Mouse (Mus musculus) hindbrain, embryonic 15.5 days (tissue): ENCODE results near the gene Krtap10-10. TPM values are rescaled to one million over a fixed set of nuclear protein-coding genes. Genes with fewer than 3 reads are reported as not detected.
A peak's percentile ranks its signal among the peaks of the same experiment; 100 is the strongest.
"Not testable (repeated sequence)": the region's sequence is repeated elsewhere in the genome, so short reads cannot be mapped to it uniquely, and the experiment has no call there.

Experiments used
- ATAC-seq: fragments of 200-750 bp; cut with Nextera tagmentation; 2 replicates; pipeline ENCODE4 v1.8.0; 2017; ENCODE audit warnings: low read depth, moderate number of reproducible peaks, moderate TSS enrichment; ENCODE audit not compliant: low FRiP score
- H3K27ac ChIP-seq: fragments of 300-500 bp; sonication (generic); replicated peaks from 2 replicates; pipeline ENCODE4 v1.5.1; 2015; ENCODE audit warnings: mild to moderate bottlenecking, inconsistent platforms
- H3K27me3 ChIP-seq: fragments of 300-500 bp; sonication (generic); 2 replicates; pipeline ENCODE4 v1.6.1; 2015; ENCODE audit warnings: control low read depth, inconsistent platforms
- H3K36me3 ChIP-seq: fragments of 300-500 bp; sonication (generic); 2 replicates; pipeline ENCODE4 v1.6.1; 2015; ENCODE audit warnings: control low read depth, inconsistent platforms
- H3K4me1 ChIP-seq: fragments of 300-500 bp; sonication (generic); replicated peaks from 2 replicates; pipeline ENCODE4 v1.6.1; 2015; ENCODE audit warnings: control low read depth, inconsistent platforms
- H3K4me2 ChIP-seq: fragments of 300-500 bp; sonication (generic); 2 replicates; pipeline ENCODE4 v1.6.1; 2015; ENCODE audit warnings: moderate library complexity, mild to moderate bottlenecking, inconsistent platforms
- H3K4me3 ChIP-seq: fragments of 300-500 bp; sonication (generic); 2 replicates; pipeline ENCODE4 v1.5.1; 2015; ENCODE audit warnings: mild to moderate bottlenecking, inconsistent platforms
- H3K9ac ChIP-seq: fragments of 300-500 bp; sonication (generic); 2 replicates; pipeline ENCODE4 v1.6.1; 2015; ENCODE audit warnings: inconsistent platforms
- H3K9me3 ChIP-seq: fragments of 300-500 bp; sonication (generic); 2 replicates; pipeline ENCODE4 v1.6.1; 2016; ENCODE audit warnings: control low read depth, inconsistent platforms
- WGBS: fragments of 180-500 bp; shearing (Covaris S2); methylation state at CpG from one replicate; pipeline ENCODE4 v1.1.7; 2015; 5-methylcytosine and 5-hydroxymethylcytosine counted together
- polyA plus RNA-seq: library from polyadenylated mRNA; unstranded; fragments of >200 nt; fragmentation: Nextera tagmentation; extraction: Ambion mirVana; gene quantifications from 2 replicates; pipeline ENCODE4 v1.2.1, GENCODE M21; 2015

Krtap10-10 gene
- polyA plus RNA-seq: not detected in 2 replicates

GRCm38 (mm10) chr10:77835647-77836046 lies at the start of gene Krtap10-10:
Gene Krtap10-10, plus strand, starts transcription at chr10:77835947.
- no peaks in the 10 kb centered on the region for H3K36me3 ChIP-seq
- H3K4me2 ChIP-seq: no peak within 1 kb of the TSS
- no peaks in the 10 kb centered on the region for H3K9me3 ChIP-seq
- H3K27me3 ChIP-seq: no peaks in the 10 kb centered on the region
- H3K4me1 ChIP-seq: no peaks in the 10 kb centered on the region
- 63% methylated on average over 9 of the region's 9 CpGs for WGBS
- no peak for ATAC-seq
- H3K4me3 ChIP-seq: no peak within 1 kb of the TSS
- H3K27ac ChIP-seq: no peak within 1 kb of the TSS
- H3K9ac ChIP-seq: no peak within 1 kb of the TSS

DNA sequence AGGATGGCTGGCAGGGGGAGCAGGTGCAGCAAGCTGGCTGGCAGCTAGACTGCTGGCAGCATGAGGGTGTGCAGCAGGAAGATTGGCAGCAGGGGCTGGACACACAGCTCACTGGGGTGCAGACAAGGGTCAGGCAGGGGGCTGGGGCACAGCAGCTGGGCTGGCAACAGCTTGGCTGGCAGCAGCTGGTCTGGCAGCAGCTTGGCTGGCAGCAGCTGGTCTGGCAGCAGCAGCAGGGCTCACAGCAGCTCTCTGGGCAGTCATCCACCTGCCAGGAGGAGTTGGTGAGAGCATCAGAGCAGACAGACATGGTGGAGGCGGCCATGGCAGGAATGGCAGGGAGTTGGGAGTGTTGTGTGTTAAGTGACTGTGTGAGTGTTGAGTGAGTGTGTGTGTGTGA lies 47.9 kb upstream of the Krtap10-10 start, which contains the start of gene Gm7137:
TSS of gene Gm7137 (minus strand) at position 325 of the 400 bp plus-strand sequence.
- ATAC-seq: not testable (repeated sequence)

GRCm38 (mm10) chr10:77788621-77789020 lies 47.1 kb upstream of the Krtap10-10 start:
- Histone ChIP-seq H3K27me3 (no peaks in the 10 kb centered on the region), H3K27ac (no peak overlapping the region), H3K9me3 (no peaks in the 10 kb centered on the region), H3K4me1 (no peaks in the 10 kb centered on the region), H3K4me3 (no peak overlapping the region), H3K9ac (no peak overlapping the region), H3K36me3 (no peaks in the 10 kb centered on the region), H3K4me2 (no peak overlapping the region)
- WGBS: 81% methylated on average over 2 of the region's 2 CpGs
- ATAC-seq: no peak

More for the DNA sequence above, 47.9 kb upstream of the Krtap10-10 start, which contains the start of gene Gm7137:
- not testable (repeated sequence) for H3K27ac ChIP-seq, H3K9me3 ChIP-seq, H3K36me3 ChIP-seq, H3K27me3 ChIP-seq, H3K4me1 ChIP-seq, H3K9ac ChIP-seq, H3K4me2 ChIP-seq, H3K4me3 ChIP-seq
- 44% methylated on average over 1 of the region's 1 CpGs for WGBS

DNA sequence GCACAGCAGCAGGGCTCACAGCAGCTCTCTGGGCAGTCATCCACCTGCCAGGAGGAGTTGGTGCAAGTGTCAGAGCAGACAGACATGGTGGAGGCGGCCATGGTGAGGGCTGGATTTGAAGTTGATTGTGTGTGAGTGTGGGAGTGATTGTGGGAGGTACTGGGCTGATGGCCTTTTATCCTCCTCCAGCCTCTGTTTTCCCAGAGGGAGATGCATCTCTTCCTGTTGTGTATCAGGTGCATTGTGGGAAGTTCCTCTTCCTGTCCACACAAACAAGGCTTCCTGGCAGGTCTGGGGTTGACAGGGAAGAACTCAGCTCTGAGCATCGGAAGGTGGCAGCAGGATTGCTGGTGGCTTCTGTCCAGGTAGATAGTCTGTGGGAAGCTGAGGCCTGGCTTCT lies 40.8 kb upstream of the Krtap10-10 start, which contains the start of gene Gm9639:
TSS of gene Gm9639 (minus strand) at position 101 of the 400 bp plus-strand sequence.
- Histone ChIP-seq H3K27me3 (no peaks in the 10 kb centered on the region), H3K4me3 (no peak within 1 kb of the TSS), H3K9ac (no peak within 1 kb of the TSS), H3K4me2 (no peak within 1 kb of the TSS), H3K9me3 (no peaks in the 10 kb centered on the region), H3K36me3 (no peaks in the 10 kb centered on the region), H3K27ac (no peak within 1 kb of the TSS), H3K4me1 (no peaks in the 10 kb centered on the region)
- WGBS: 68% methylated on average over 2 of the region's 2 CpGs
- ATAC-seq: no peak

GRCm38 (mm10) chr10:77797677-77798076 lies 38.1 kb upstream of the Krtap10-10 start:
- no peaks in the 10 kb centered on the region for H3K4me1 ChIP-seq
- no peaks in the 10 kb centered on the region for H3K27me3 ChIP-seq
- no peak overlapping the region for H3K27ac ChIP-seq
- no peak for ATAC-seq
- no peaks in the 10 kb centered on the region for H3K9me3 ChIP-seq
- 22% methylated on average over 3 of the region's 3 CpGs for WGBS
- no peak overlapping the region for H3K4me3 ChIP-seq
- H3K4me2 ChIP-seq: no peak overlapping the region
- no peak overlapping the region for H3K9ac ChIP-seq
- no peaks in the 10 kb centered on the region for H3K36me3 ChIP-seq

GRCm38 (mm10) chr10:77798164-77798920 lies 37.4 kb upstream of the Krtap10-10 start:
- WGBS: 34% methylated on average over 3 of the region's 3 CpGs
- H3K36me3 ChIP-seq, H3K4me2 ChIP-seq, ATAC-seq, H3K9me3 ChIP-seq, H3K27ac ChIP-seq, H3K27me3 ChIP-seq, H3K4me3 ChIP-seq, H3K9ac ChIP-seq, H3K4me1 ChIP-seq: not testable (repeated sequence)

DNA sequence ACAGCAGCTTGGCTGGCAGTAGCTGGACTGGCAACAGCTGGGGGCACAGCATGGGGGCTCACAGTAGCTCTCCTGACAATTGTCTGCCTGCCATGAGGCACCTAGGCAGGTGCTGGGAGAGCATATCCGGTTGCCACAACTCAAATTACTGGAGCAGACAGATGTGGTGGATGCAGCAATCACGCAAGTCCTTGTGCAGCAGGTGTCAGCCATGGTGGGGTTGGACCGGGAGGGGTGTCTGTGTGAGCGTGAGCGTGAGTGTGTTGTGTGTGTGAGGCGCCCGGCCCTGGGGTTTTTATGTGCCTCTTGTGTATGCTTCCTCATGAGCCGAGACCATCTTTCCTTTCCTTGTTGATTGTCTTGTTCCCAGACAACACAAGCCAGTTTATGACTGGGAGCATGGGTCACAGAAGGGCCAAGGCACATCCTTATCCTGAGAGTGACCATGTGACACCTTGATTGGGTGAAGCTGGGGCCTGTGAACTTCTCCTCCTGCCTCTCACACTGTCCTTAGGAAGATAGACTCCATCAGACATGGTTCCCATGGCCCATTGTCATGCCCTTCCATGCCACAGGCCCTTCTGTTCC lies 36.7 kb upstream of the Krtap10-10 start, which contains the start of gene Gm19668:
TSS of gene Gm19668 (minus strand) at position 213 of the 588 bp plus-strand sequence.
- ATAC-seq: no peak
- Histone ChIP-seq H3K9ac (no peak within 1 kb of the TSS), H3K36me3 (no peaks in the 10 kb centered on the region), H3K9me3 (no peaks in the 10 kb centered on the region), H3K27ac (no peak within 1 kb of the TSS), H3K4me3 (no peak within 1 kb of the TSS), H3K4me1 (no peaks in the 10 kb centered on the region), H3K27me3 (no peaks in the 10 kb centered on the region), H3K4me2 (no peak within 1 kb of the TSS)
- 53% methylated on average over 8 of the region's 8 CpGs for WGBS

- WGBS: 83% methylated on average over 3 of the region's 3 CpGs
- no peaks in the 10 kb centered on the region for H3K4me1 ChIP-seq
- no peak overlapping the region for H3K4me2 ChIP-seq
- H3K27ac ChIP-seq: no peak overlapping the region
- H3K36me3 ChIP-seq: no peaks in the 10 kb centered on the region
- no peaks in the 10 kb centered on the region for H3K9me3 ChIP-seq
- H3K9ac ChIP-seq: no peak overlapping the region
- H3K4me3 ChIP-seq: no peak overlapping the region
- no peaks in the 10 kb centered on the region for H3K27me3 ChIP-seq
- ATAC-seq: no peak
These were observed 31.7 kb upstream of the Krtap10-10 start for GRCm38 (mm10) chr10:77804095-77804494.

GRCm38 (mm10) chr10:77811743-77812142 lies 24.0 kb upstream of the Krtap10-10 start, which contains the start of gene Gm9507:
Gene Gm9507, minus strand, starts transcription at chr10:77811843.
- no peak for ATAC-seq
- no peaks in the 10 kb centered on the region for H3K36me3 ChIP-seq
- H3K4me2 ChIP-seq: no peak within 1 kb of the TSS
- H3K27ac ChIP-seq: no peak within 1 kb of the TSS
- H3K27me3 ChIP-seq: no peaks in the 10 kb centered on the region
- H3K4me3 ChIP-seq: no peak within 1 kb of the TSS
- H3K9me3 ChIP-seq: no peaks in the 10 kb centered on the region
- no peak within 1 kb of the TSS for H3K9ac ChIP-seq
- H3K4me1 ChIP-seq: 0 out of 2 replicates have a peak, but pooled peaks cover 4% of the 10 kb centered on the region
- 75% methylated on average over 5 of the region's 5 CpGs for WGBS

DNA sequence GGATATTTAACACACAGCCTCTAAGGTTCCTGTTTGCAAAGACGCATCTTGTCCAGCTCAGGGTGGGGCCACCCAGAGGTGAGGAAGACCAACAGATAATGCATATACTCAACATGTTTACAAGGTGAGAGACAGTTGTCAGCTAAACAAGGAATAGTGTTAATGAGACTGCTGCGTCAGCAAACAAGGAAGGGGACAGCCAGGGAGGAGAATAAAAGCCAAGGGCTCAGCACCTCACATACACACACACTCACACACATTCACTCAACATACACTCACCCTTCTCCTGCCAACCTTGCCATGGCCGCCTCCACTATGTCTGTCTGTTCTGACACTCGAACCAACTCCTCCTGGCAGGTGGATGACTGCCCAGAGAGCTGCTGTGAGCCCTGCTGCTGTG lies 21.4 kb upstream of the Krtap10-10 start, which contains the start of gene Gm2696:
TSS of gene Gm2696 (plus strand) at position 301 of the 400 bp plus-strand sequence.
- Histone ChIP-seq H3K9me3 (no peaks in the 10 kb centered on the region), H3K4me3 (no peak within 1 kb of the TSS), H3K4me2 (no peak within 1 kb of the TSS), H3K36me3 (no peaks in the 10 kb centered on the region), H3K27me3 (no peaks in the 10 kb centered on the region), H3K27ac (no peak within 1 kb of the TSS), H3K4me1 (0 out of 2 replicates have a peak, but pooled peaks cover 4% of the 10 kb centered on the region), H3K9ac (no peak within 1 kb of the TSS)
- ATAC-seq: no peak
- WGBS: 62% methylated on average over 4 of the region's 4 CpGs

DNA sequence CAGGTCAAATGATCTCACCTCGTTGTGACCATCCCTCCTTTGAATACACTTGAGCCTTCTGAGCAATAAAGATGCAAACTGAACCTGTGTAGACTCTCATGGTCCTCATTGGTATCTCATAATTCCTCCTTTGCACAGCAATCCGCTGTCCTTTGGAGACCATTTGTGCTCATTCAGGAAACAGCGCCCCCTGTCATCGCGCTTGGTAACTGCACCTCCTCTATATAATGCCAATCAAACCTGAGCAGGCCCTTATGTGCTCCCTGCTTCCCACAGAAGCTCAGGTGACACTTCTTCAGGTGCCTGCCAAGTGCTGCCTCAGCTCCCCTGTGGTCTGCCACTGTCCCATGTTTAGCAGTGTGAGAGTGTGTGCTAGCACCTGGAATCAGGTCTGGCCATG lies 20.2 kb upstream of the Krtap10-10 start:
- Histone ChIP-seq H3K9ac (no peak overlapping the region), H3K36me3 (no peaks in the 10 kb centered on the region), H3K4me1 (0 out of 2 replicates have a peak, but pooled peaks cover 4% of the 10 kb centered on the region), H3K4me2 (no peak overlapping the region), H3K27me3 (no peaks in the 10 kb centered on the region), H3K9me3 (no peaks in the 10 kb centered on the region), H3K4me3 (no peak overlapping the region), H3K27ac (no peak overlapping the region)
- WGBS: 35% methylated on average over 5 of the region's 5 CpGs
- ATAC-seq: no peak

GRCm38 (mm10) chr10:77818523-77818922 lies 17.2 kb upstream of the Krtap10-10 start:
- Histone ChIP-seq H3K36me3 (no peaks in the 10 kb centered on the region), H3K27ac (no peak overlapping the region), H3K4me1 (0 out of 2 replicates have a peak, but pooled peaks cover 4% of the 10 kb centered on the region), H3K9ac (no peak overlapping the region), H3K4me2 (no peak overlapping the region), H3K27me3 (no peaks in the 10 kb centered on the region), H3K9me3 (peaks cover 3% of the 10 kb centered on the region; the same call in 1 of the 2 replicates), H3K4me3 (no peak overlapping the region)
- 98% methylated on average over 4 of the region's 4 CpGs for WGBS
- ATAC-seq: peak; percentile 63; the same call in 1 of the 2 replicates
